ENCODE assay signal across 9 mouse cellular contexts in genomic region chr10:42631754-42632452, GRCm38 (mm10). TPM values are rescaled to one million over a fixed set of nuclear protein-coding genes. Genes with fewer than 3 reads are reported as not detected.
A peak's percentile ranks its signal among the peaks of the same experiment; 100 is the strongest.
DNase-seq lines count a peak whose midpoint lies in the region; ATAC-seq and TF ChIP-seq lines count a peak whose summit lies in the region.
"Had no signal": no experiment of that assay in that cellular context is flagged by ENCODE, and none has a peak within 500 bp of the region (broad histone marks: within the 10 kb centered on the region; RNA-seq: fewer than 3 reads in every experiment).

No protein-coding gene starts in this region.

- H3K36me3 ChIP-seq in heart, embryonic 14.5 days (ENCODE audit: control insufficient read depth, insufficient read depth, low read length) = no peaks in the 10 kb centered on the region
- H3K36me3 ChIP-seq in heart, postnatal 0 days (replicated peaks; ENCODE audit: control insufficient read depth, insufficient read depth, low read length) = no peaks in the 10 kb centered on the region
- H3K36me3 ChIP-seq in midbrain, embryonic 11.5 days (ENCODE audit: control insufficient read depth, insufficient read depth, low read length) = no peaks in the 10 kb centered on the region

- peaks cover 97% of the 10 kb centered on the region for H3K27me3 ChIP-seq in heart, embryonic 14.5 days (ENCODE audit: control insufficient read depth, insufficient read depth, low read length)
- peaks cover 94% of the 10 kb centered on the region for H3K27me3 ChIP-seq in heart, postnatal 0 days (ENCODE audit: control insufficient read depth, insufficient read depth, low read length)
- H3K27me3 ChIP-seq in midbrain, embryonic 11.5 days (ENCODE audit: control insufficient read depth, insufficient read depth, low read length) = peaks cover 59% of the 10 kb centered on the region
- H3K27me3 ChIP-seq: CH12.LX had no signal

- TF ChIP-seq POLR2A in bone marrow macrophage, adult 2 months (IDR thresholded peaks at IDR 0.05; ENCODE audit: borderline replicate concordance, low read depth, low read length) = no peak

- WGBS in heart, embryonic 14.5 days = 1% methylated on average over 41 of the region's 42 CpGs
- WGBS in heart, postnatal 0 days = 2% methylated on average over 40 of the region's 42 CpGs
- under 1% methylated on average over 39 of the region's 42 CpGs for WGBS in midbrain, embryonic 11.5 days

- ATAC-seq in heart, embryonic 14.5 days (ENCODE audit: insufficient number of reproducible peaks, insufficient read depth, low FRiP score, low read depth) = no peak
- no peak for ATAC-seq in heart, postnatal 0 days (ENCODE audit: insufficient read depth, low read depth)
- ATAC-seq in midbrain, embryonic 11.5 days (ENCODE audit: low FRiP score) = peak; percentile 61

- TF ChIP-seq CTCF in bone marrow macrophage, adult 2 months (IDR thresholded peaks at IDR 0.05; ENCODE audit: low read depth, low read length) = no peak
- no peak for TF ChIP-seq CTCF in heart, postnatal 0 days (IDR thresholded peaks at IDR 0.05; ENCODE audit: low read depth)

- intact Hi-C loops in heart, postnatal 25 days (cut with DNase I) = loop anchor here (2.0 to 10.0 kb wide), 2 partner anchors 49 to 647 kb away; partner anchors contain the start of genes Nr2e1 and Ostm1

- H3K4me3 ChIP-seq in heart, embryonic 14.5 days (ENCODE audit: control insufficient read depth in 1 of 2, insufficient read depth in 1 of 2, low read depth in 1 of 2, low read length in 2 of 2) = peak overlapping the region in 1 of 2 experiments; percentile 44; a peak in 2 of 4 replicates
- H3K4me3 ChIP-seq in bone marrow macrophage, adult 2 months (ENCODE audit: insufficient read depth, low read length) = peak overlapping the region; percentile 73; the same call in 1 of the 2 replicates
- H3K4me3 ChIP-seq in heart, postnatal 0 days (ENCODE audit: low read depth, low read length) = peak overlapping the region; percentile 52
- H3K4me3 ChIP-seq in midbrain, embryonic 11.5 days (ENCODE audit: low read depth, low read length) = peak overlapping the region; percentile 13; the same call in 1 of the 2 replicates

- TF ChIP-seq EP300 in heart, postnatal 0 days (IDR thresholded peaks at IDR 0.05; ENCODE audit: low read depth) = no peak

- no peaks in the 10 kb centered on the region for H3K9me3 ChIP-seq in heart, embryonic 14.5 days (ENCODE audit: control insufficient read depth, low read length)
- no peaks in the 10 kb centered on the region for H3K9me3 ChIP-seq in heart, postnatal 0 days (replicated peaks; ENCODE audit: control insufficient read depth, low read length)
- H3K9me3 ChIP-seq in midbrain, embryonic 11.5 days (ENCODE audit: control insufficient read depth, low read length) = no peaks in the 10 kb centered on the region

- H3K4me1 ChIP-seq in heart, embryonic 14.5 days (ENCODE audit: control insufficient read depth in 2 of 2, insufficient read depth in 2 of 2, low read length in 2 of 2) = peaks cover 13 to 40% of the 10 kb centered on the region in 2 experiments
- peaks cover 7% of the 10 kb centered on the region; the same call in 1 of the 2 replicates for H3K4me1 ChIP-seq in bone marrow macrophage, adult 2 months (ENCODE audit: control insufficient read depth, insufficient read depth, low read length)
- H3K4me1 ChIP-seq in heart, postnatal 0 days (ENCODE audit: control insufficient read depth, insufficient read depth) = peaks cover 24% of the 10 kb centered on the region
- peaks cover 54% of the 10 kb centered on the region for H3K4me1 ChIP-seq in midbrain, embryonic 11.5 days (ENCODE audit: control insufficient read depth, insufficient read depth, low read length)

- H3K27ac ChIP-seq in heart, embryonic 14.5 days (replicated peaks in 1 of 2; ENCODE audit: control insufficient read depth in 1 of 2, insufficient read depth in 1 of 2, low read depth in 2 of 2, low read length in 2 of 2) = no peak overlapping the region
- no peak overlapping the region for H3K27ac ChIP-seq in bone marrow macrophage, adult 2 months (ENCODE audit: insufficient read depth, low read depth, low read length)
- no peak overlapping the region for H3K27ac ChIP-seq in heart, postnatal 0 days (ENCODE audit: low read depth)
- peak overlapping the region; percentile 64; the same call in 1 of the 2 replicates for H3K27ac ChIP-seq in midbrain, embryonic 11.5 days (ENCODE audit: low read depth, low read length)

- DNase-seq in heart, postnatal 25 days (ENCODE audit: low spot score) = no peak
- DNase-seq in heart, postnatal 0 days (ENCODE audit: low spot score) = no peak
- peak; percentile 96 for DNase-seq in midbrain, embryonic 11.5 days (ENCODE audit: low spot score, missing footprints)
- DNase-seq in urinary bladder, postnatal 25 days (ENCODE audit: low spot score) = no peak
- no peak for DNase-seq in gastrocnemius, postnatal 25 days
- no peak for DNase-seq in adrenal gland, adult 18-20 months (ENCODE audit: low spot score in 2 of 2)

- peak overlapping the region; percentile 77 for H3K4me2 ChIP-seq in heart, embryonic 14.5 days (ENCODE audit: low read length)
- H3K4me2 ChIP-seq in heart, postnatal 0 days (ENCODE audit: low read depth, low read length) = peak overlapping the region; percentile 81
- peak overlapping the region; percentile 47 for H3K4me2 ChIP-seq in midbrain, embryonic 11.5 days

- H3K9ac ChIP-seq in heart, embryonic 14.5 days (ENCODE audit: low read length) = no peak overlapping the region
- H3K9ac ChIP-seq in heart, postnatal 0 days (replicated peaks; ENCODE audit: low read depth, low read length) = no peak overlapping the region; the same call in 1 of the 2 replicates
- peak overlapping the region; percentile 50; the same call in 1 of the 2 replicates for H3K9ac ChIP-seq in midbrain, embryonic 11.5 days (ENCODE audit: low read length)

RNA-seq across cellular contexts. Expression of gene Ostm1, which starts 48.3 kb away (rescaled TPM):
- polyA plus RNA-seq in heart, embryonic 14.5 days (2014; fragmentation: Nextera tagmentation; extraction: Ambion mirVana) = 22.3 and 22.7 TPM in 2 replicates
- total RNA-seq in heart, postnatal 25 days (2021) = 10 to 100 TPM; 16.0 to 16.6 TPM
- 48.0 and 48.5 TPM in 2 replicates for polyA plus RNA-seq in bone marrow macrophage, adult 2 months (2012; ENCODE audit: insufficient read depth, insufficient read length, missing spikeins)
- total RNA-seq in heart, postnatal 0 days (2014; rRNA removed; ENCODE audit: low replicate concordance) = 13.8 and 26.7 TPM in 2 replicates
- 17.7 and 20.2 TPM in 2 replicates for polyA plus RNA-seq in heart, postnatal 0 days (2015; fragmentation: Nextera tagmentation; extraction: Ambion mirVana)
- polyA plus RNA-seq in midbrain, embryonic 11.5 days (2014; fragmentation: Nextera tagmentation; extraction: Ambion mirVana) = 28.5 and 29.2 TPM in 2 replicates
- 10 to 100 TPM; 18.0 to 20.6 TPM for total RNA-seq in gastrocnemius, postnatal 25 days (2021)
- total RNA-seq in adrenal gland, adult 18-20 months (2021) = 10 to 100 TPM; 23.4 to 25.8 TPM

RNA-seq across cellular contexts. Expression of gene Nr2e1, which starts 48.5 kb away (rescaled TPM):
- not detected in 2 replicates for polyA plus RNA-seq in heart, embryonic 14.5 days (2014; fragmentation: Nextera tagmentation; extraction: Ambion mirVana)
- not detected for total RNA-seq in heart, postnatal 25 days (2021)
- polyA plus RNA-seq in bone marrow macrophage, adult 2 months (2012; ENCODE audit: insufficient read depth, insufficient read length, missing spikeins) = not detected in 2 replicates
- not detected in 2 replicates for total RNA-seq in heart, postnatal 0 days (2014; rRNA removed; ENCODE audit: low replicate concordance)
- not detected in 2 replicates for polyA plus RNA-seq in heart, postnatal 0 days (2015; fragmentation: Nextera tagmentation; extraction: Ambion mirVana)
- polyA plus RNA-seq in midbrain, embryonic 11.5 days (2014; fragmentation: Nextera tagmentation; extraction: Ambion mirVana) = 32.2 and 32.6 TPM in 2 replicates
- not detected for total RNA-seq in gastrocnemius, postnatal 25 days (2021)
- total RNA-seq in adrenal gland, adult 18-20 months (2021) = not detected
- total RNA-seq: CH12.LX had no signal
